Mouse (Mus musculus) ES-E14 (cell line): Measurements from ENCODE around the gene Atxn1. TPM values are rescaled to one million over a fixed set of nuclear protein-coding genes. Genes with fewer than 3 reads are reported as not detected.

Experiments used
- DNase-seq: peaks from one replicate; pipeline ENCODE4 v3.0.0-alpha.2; 2013; ENCODE audit warnings: low read depth, low spot score
- H3K27ac ChIP-seq: 2 replicates; pipeline ENCODE4 v1.5.1; 2012; ENCODE audit warnings: low read depth, mild to moderate bottlenecking, low read length, moderate library complexity, mixed read lengths; ENCODE audit not compliant: poor library complexity, insufficient read depth, severe bottlenecking
- H3K36me3 ChIP-seq: 2 replicates; pipeline ENCODE4 v1.6.1; 2012; ENCODE audit warnings: mild to moderate bottlenecking, low read length, moderate library complexity, mixed read lengths; ENCODE audit not compliant: control insufficient read depth, poor library complexity, insufficient read depth, severe bottlenecking
- H3K4me1 ChIP-seq, 2 experiments: fragments of 150-350 bp in 1 of 2; sonication (generic) in 1 of 2; 2 replicates each; pipeline ENCODE4 v1.6.1; 2012; ENCODE audit warnings: low read length in 2 of 2, mild to moderate bottlenecking in 1 of 2, mixed read lengths in 1 of 2; ENCODE audit not compliant: control insufficient read depth in 2 of 2, insufficient read depth in 2 of 2, poor library complexity in 1 of 2
- H3K4me3 ChIP-seq, 2 experiments: fragments of 150-350 bp in 1 of 2; sonication (generic) in 1 of 2; 2 replicates each; pipeline ENCODE4 v1.5.1; 2012; ENCODE audit warnings: low read length in 2 of 2, low read depth in 1 of 2, mild to moderate bottlenecking in 1 of 2, mixed read lengths in 1 of 2; ENCODE audit not compliant: insufficient read depth in 1 of 2, poor library complexity in 1 of 2, severe bottlenecking in 1 of 2
- H3K9ac ChIP-seq: 2 replicates; pipeline ENCODE4 v1.6.1; 2012; ENCODE audit warnings: low read depth, mild to moderate bottlenecking, low read length, mixed read lengths; ENCODE audit not compliant: poor library complexity, insufficient read depth, severe bottlenecking
- H3K9me3 ChIP-seq: fragments of 150-350 bp; sonication (generic); 2 replicates; pipeline ENCODE4 v1.6.1; 2012; ENCODE audit warnings: low read depth, mild to moderate bottlenecking, low read length; ENCODE audit not compliant: control insufficient read depth, insufficient read depth
- CHD2 ChIP-seq: IDR thresholded peaks from 2 replicates; pipeline ENCODE4 v1.6.1; 2014; ENCODE audit warnings: mild to moderate bottlenecking, low read depth, low read length, inconsistent platforms
- HCFC1 ChIP-seq: IDR thresholded peaks from 2 replicates; pipeline ENCODE4 v1.6.1; 2012; ENCODE audit warnings: low read length, inconsistent platforms, borderline replicate concordance; ENCODE audit not compliant: insufficient read depth
- MAFK ChIP-seq: IDR thresholded peaks from 2 replicates; pipeline ENCODE4 v1.6.1; 2014; ENCODE audit warnings: mild to moderate bottlenecking, low read depth, low read length, inconsistent platforms; ENCODE audit not compliant: insufficient read depth
- ZC3H11A ChIP-seq: IDR thresholded peaks from 2 replicates; pipeline ENCODE4 v1.6.1; 2012; ENCODE audit warnings: low read depth, mild to moderate bottlenecking, inconsistent platforms, low read length, borderline replicate concordance
- ZNF384 ChIP-seq: IDR thresholded peaks from 2 replicates; pipeline ENCODE4 v1.6.1; 2012; ENCODE audit warnings: low read depth, low read length, inconsistent platforms
- in situ Hi-C, 2 experiments: fragments of 600-800 bp; cut with MboI; formaldehyde crosslinking; loops; one replicate each; pipeline ENCODE4 v1.15.1; 2025; ENCODE audit warnings: low sequenced_read_pairs in 2 of 2, inconsistent platforms in 1 of 2; ENCODE audit not compliant: unreplicated experiment in 2 of 2
- total RNA-seq: library from RNA; depleted of rRNA; stranded (reverse); fragments of 300-350 nt; gene quantifications from 2 replicates; pipeline ENCODE4 v1.2.3, GENCODE M21; 2012

Gene Atxn1
- total RNA-seq, 1 experiment, result 7.8 TPM

DNA sequence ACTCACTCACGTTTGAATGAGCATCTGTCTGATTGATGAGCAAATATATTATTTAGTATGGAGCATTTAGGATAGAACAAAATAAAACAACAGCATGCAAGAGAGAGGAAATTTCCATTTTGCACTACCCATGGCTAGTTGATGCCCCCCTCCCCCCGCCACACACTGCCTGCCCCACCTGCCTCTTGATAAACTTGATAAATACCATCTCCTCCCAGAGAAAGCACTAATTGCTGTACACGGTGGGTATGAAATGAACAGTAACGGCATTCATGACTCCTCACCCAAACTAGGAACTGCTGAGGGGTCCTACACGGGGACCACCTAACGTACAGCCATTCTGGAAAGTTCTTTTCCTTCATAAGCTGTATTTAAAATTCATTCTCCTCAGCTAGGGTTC lies 111.1 kb downstream of the Atxn1 start:
- in situ Hi-C loops, result no loop called here
- no peak for TF ChIP-seq HCFC1
- H3K4me1 ChIP-seq, result no peaks in the 10 kb centered on the region

DNA sequence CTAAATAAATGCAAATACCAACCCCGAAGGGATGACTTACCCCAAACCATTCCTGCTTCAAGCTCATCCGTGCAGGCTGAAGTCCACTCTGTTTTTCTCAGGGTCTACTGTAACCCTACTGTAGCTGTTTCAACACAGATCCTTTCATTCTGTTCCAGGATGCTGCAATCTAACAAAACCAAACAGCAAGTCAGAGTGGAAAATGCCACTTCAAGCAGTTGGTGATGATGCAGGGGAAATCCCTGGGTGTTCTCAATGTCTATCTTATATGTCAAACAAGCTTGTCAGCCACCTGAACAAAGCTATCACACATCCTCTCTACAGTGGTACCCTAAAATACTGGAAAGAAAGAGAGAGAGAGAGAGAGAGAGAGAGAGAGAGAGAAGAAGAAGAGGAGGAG lies 112.5 kb downstream of the Atxn1 start:
- Histone ChIP-seq H3K27ac (no peak overlapping the region), H3K9me3 (no peaks in the 10 kb centered on the region), H3K4me1 (no peaks in the 10 kb centered on the region), H3K9ac (no peak overlapping the region), H3K36me3 (no peaks in the 10 kb centered on the region), H3K4me3 (no peak overlapping the region)
- DNase-seq, result no peak
- TF ChIP-seq ZNF384 (no peak), CHD2 (no peak), ZC3H11A (no peak), HCFC1 (no peak), MAFK (no peak)
- in situ Hi-C loops, result no loop called here

More for the DNA sequence above, 111.1 kb downstream of the Atxn1 start:
- Histone ChIP-seq H3K9me3 (no peaks in the 10 kb centered on the region), H3K9ac (no peak overlapping the region), H3K27ac (no peak overlapping the region), H3K36me3 (no peaks in the 10 kb centered on the region), H3K4me3 (no peak overlapping the region)
- no peak for DNase-seq

- Histone ChIP-seq H3K27ac (no peak overlapping the region), H3K36me3 (no peaks in the 10 kb centered on the region), H3K9me3 (no peaks in the 10 kb centered on the region), H3K9ac (no peak overlapping the region), H3K4me3 (no peak overlapping the region), H3K4me1 (no peaks in the 10 kb centered on the region)
- in situ Hi-C loops, result no loop called here
- no peak for DNase-seq
- TF ChIP-seq HCFC1, result no peak
- no peak for TF ChIP-seq CHD2
- no peak for TF ChIP-seq MAFK
- TF ChIP-seq ZNF384, result no peak
- TF ChIP-seq ZC3H11A, result no peak
These were observed 113.1 kb downstream of the Atxn1 start for GRCm38 (mm10) chr13:45851746-45852145.

DNA sequence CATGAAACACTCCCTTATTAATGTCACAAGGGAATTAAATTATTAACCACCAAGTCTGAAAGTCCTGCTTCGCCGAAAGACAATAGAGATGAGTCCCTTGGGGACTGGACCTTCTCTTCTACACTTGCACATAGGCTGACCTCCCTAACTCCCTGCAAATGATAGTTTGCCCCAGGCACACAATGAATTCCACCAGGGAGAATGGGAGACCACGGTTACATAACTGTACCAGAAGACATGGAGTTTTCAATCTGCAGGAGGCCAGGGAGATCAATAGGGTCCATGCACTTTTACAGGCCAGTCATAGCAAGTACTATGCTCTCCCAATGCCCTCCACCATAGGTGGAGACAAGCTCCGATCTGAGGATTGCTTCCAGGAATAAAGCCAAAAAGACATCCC lies 113.7 kb downstream of the Atxn1 start:
- no peak overlapping the region for H3K27ac ChIP-seq
- H3K4me3 ChIP-seq, result no peak overlapping the region
- no peak for DNase-seq
- in situ Hi-C loops, result no loop called here
- no peaks in the 10 kb centered on the region for H3K4me1 ChIP-seq
- no peaks in the 10 kb centered on the region for H3K9me3 ChIP-seq
- TF ChIP-seq HCFC1, result no peak
- no peak for TF ChIP-seq ZNF384
- TF ChIP-seq CHD2, result no peak
- TF ChIP-seq ZC3H11A, result no peak
- no peak for TF ChIP-seq MAFK
- H3K9ac ChIP-seq, result no peak overlapping the region
- no peaks in the 10 kb centered on the region for H3K36me3 ChIP-seq

DNA sequence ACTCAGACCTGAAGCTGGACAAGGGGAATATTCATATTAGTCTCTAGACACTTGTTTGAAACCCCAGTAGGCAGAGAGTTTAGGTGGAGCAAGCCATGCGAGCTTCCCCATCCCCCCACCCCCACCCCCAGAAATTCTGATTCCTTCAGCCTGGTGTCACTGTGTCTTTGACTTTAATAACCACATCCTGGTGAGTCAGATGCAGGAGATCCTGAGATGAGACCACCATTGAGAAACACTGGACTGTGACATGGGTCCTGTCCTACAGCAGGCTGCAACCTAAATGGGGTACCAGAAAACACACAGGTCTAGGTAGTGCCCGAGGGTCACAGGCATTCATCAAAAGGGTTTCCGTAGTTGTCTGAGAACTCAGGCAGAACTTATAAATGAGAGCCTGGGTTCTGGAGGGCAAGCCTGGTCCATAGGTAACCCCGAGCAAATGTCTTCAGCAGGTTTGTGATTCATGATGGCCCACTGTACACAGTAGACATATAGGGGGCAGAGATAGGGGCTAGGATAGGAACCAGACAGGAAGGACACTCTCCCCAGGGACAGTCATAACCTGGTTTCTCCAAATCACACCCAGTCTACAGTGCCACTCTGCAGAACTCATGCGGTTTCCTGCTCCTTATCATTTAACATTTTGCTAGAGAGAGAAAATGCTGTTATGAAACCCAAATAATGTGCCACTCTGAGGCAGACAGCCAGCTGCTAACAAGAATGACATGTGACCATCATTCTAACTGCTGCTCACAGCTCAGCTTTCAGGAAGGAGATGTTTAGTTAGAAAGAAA lies 114.4 kb downstream of the Atxn1 start:
- H3K4me3 ChIP-seq, result no peak overlapping the region
- H3K9me3 ChIP-seq, result no peaks in the 10 kb centered on the region
- no peak overlapping the region for H3K27ac ChIP-seq
- no peak for DNase-seq
- no peaks in the 10 kb centered on the region for H3K36me3 ChIP-seq
- no peaks in the 10 kb centered on the region for H3K4me1 ChIP-seq
- TF ChIP-seq MAFK (no peak), ZC3H11A (no peak), ZNF384 (no peak), CHD2 (no peak), HCFC1 (no peak)
- in situ Hi-C loops, result no loop called here
- H3K9ac ChIP-seq, result no peak overlapping the region
